Mouse (Mus musculus) embryonic facial prominence, embryonic 10.5 days (tissue): ENCODE results near the gene Baz2b. TPM values are rescaled to one million over a fixed set of nuclear protein-coding genes. Genes with fewer than 3 reads are reported as not detected.

Source experiments
- DNase-seq: peaks from one replicate; pipeline ENCODE4 v3.0.0-alpha.2; 2017; ENCODE audit warnings: low spot score
- H3K27ac ChIP-seq: fragments of 300-500 bp; sonication (generic); replicated peaks from 2 replicates; pipeline ENCODE4 v1.5.1; 2016; ENCODE audit warnings: mild to moderate bottlenecking
- H3K27me3 ChIP-seq: fragments of 300-500 bp; sonication (generic); replicated peaks from 2 replicates; pipeline ENCODE4 v1.6.1; 2016; ENCODE audit warnings: low read depth, mild to moderate bottlenecking; ENCODE audit not compliant: poor library complexity, severe bottlenecking
- H3K36me3 ChIP-seq: fragments of 300-500 bp; sonication (generic); replicated peaks from 2 replicates; pipeline ENCODE4 v1.6.1; 2016; ENCODE audit warnings: mild to moderate bottlenecking, moderate library complexity
- H3K4me1 ChIP-seq: fragments of 300-500 bp; sonication (generic); 2 replicates; pipeline ENCODE4 v1.6.1; 2016
- H3K4me3 ChIP-seq: fragments of 300-500 bp; sonication (generic); 2 replicates; pipeline ENCODE4 v1.5.1; 2016; ENCODE audit warnings: mild to moderate bottlenecking, moderate library complexity
- H3K9me3 ChIP-seq: fragments of 300-500 bp; sonication (generic); 2 replicates; pipeline ENCODE4 v1.6.1; 2016; ENCODE audit warnings: mild to moderate bottlenecking
- WGBS: fragments of 180-500 bp; shearing (Covaris S2); methylation state at CpG from one replicate; pipeline ENCODE4 v1.1.7; 2016; 5-methylcytosine and 5-hydroxymethylcytosine counted together
- polyA plus RNA-seq: library from polyadenylated mRNA; unstranded; fragments of >200 nt; fragmentation: Nextera tagmentation; extraction: Ambion mirVana; gene quantifications from 2 replicates; pipeline ENCODE4 v1.2.1, GENCODE M21; 2016

The Baz2b gene
- polyA plus RNA-seq, 1 experiment from 2014 or later: 63.6 TPM

- peaks cover 2% of the 10 kb centered on the region; the same call in 1 of the 2 replicates for H3K36me3 ChIP-seq
- peaks cover 21% of the 10 kb centered on the region for H3K4me1 ChIP-seq
- no peaks in the 10 kb centered on the region for H3K9me3 ChIP-seq
- 95% methylated on average over 4 of the region's 4 CpGs for WGBS
- no peak overlapping the region for H3K27ac ChIP-seq
- no peaks in the 10 kb centered on the region for H3K27me3 ChIP-seq
- no peak for DNase-seq
- H3K4me3 ChIP-seq: no peak overlapping the region
Observed at GRCm38 (mm10) chr2:60049889-60050288, 159.8 kb downstream of the Baz2b start.

- WGBS: 95% methylated on average over 9 of the region's 9 CpGs
Observed at GRCm38 (mm10) chr2:60049351-60049750, 160.3 kb downstream of the Baz2b start.

GRCm38 (mm10) chr2:60045995-60046394 lies 163.6 kb downstream of the Baz2b start:
- peaks cover 5% of the 10 kb centered on the region; the same call in 1 of the 2 replicates for H3K36me3 ChIP-seq
- no peak overlapping the region for H3K4me3 ChIP-seq
- H3K27me3 ChIP-seq: no peaks in the 10 kb centered on the region
- no peaks in the 10 kb centered on the region for H3K9me3 ChIP-seq
- no peak overlapping the region for H3K27ac ChIP-seq
- DNase-seq: no peak
- 71% methylated on average over 1 of the region's 1 CpGs for WGBS
- 0 out of 2 replicates have a peak, but pooled peaks cover 2% of the 10 kb centered on the region for H3K4me1 ChIP-seq

More at GRCm38 (mm10) chr2:60049351-60049750, 160.3 kb downstream of the Baz2b start:
- Histone ChIP-seq H3K27ac (no peak overlapping the region), H3K4me3 (no peak overlapping the region), H3K36me3 (peaks cover 5% of the 10 kb centered on the region; the same call in 1 of the 2 replicates), H3K4me1 (peaks cover 17% of the 10 kb centered on the region), H3K27me3 (no peaks in the 10 kb centered on the region), H3K9me3 (no peaks in the 10 kb centered on the region)
- DNase-seq: no peak

GRCm38 (mm10) chr2:60044988-60045387 lies 164.7 kb downstream of the Baz2b start:
- Histone ChIP-seq H3K4me1 (0 out of 2 replicates have a peak, but pooled peaks cover 2% of the 10 kb centered on the region), H3K4me3 (no peak overlapping the region), H3K36me3 (peaks cover 5% of the 10 kb centered on the region; the same call in 1 of the 2 replicates), H3K9me3 (no peaks in the 10 kb centered on the region), H3K27ac (no peak overlapping the region), H3K27me3 (no peaks in the 10 kb centered on the region)
- no peak for DNase-seq

- H3K4me1 ChIP-seq: 0 out of 2 replicates have a peak, but pooled peaks cover 2% of the 10 kb centered on the region
- no peak overlapping the region for H3K27ac ChIP-seq
- no peaks in the 10 kb centered on the region for H3K27me3 ChIP-seq
- DNase-seq: no peak
- WGBS: 72% methylated on average over 2 of the region's 2 CpGs
- no peaks in the 10 kb centered on the region for H3K9me3 ChIP-seq
- no peak overlapping the region for H3K4me3 ChIP-seq
- H3K36me3 ChIP-seq: peaks cover 5% of the 10 kb centered on the region; the same call in 1 of the 2 replicates
Observed at GRCm38 (mm10) chr2:60044540-60044939, 165.1 kb downstream of the Baz2b start.

- 80% methylated on average over 12 of the region's 12 CpGs for WGBS
- Histone ChIP-seq H3K27ac (no peak overlapping the region), H3K27me3 (no peaks in the 10 kb centered on the region), H3K9me3 (no peaks in the 10 kb centered on the region), H3K4me3 (no peak overlapping the region), H3K36me3 (peaks cover 5% of the 10 kb centered on the region; the same call in 1 of the 2 replicates), H3K4me1 (0 out of 2 replicates have a peak, but pooled peaks cover 9% of the 10 kb centered on the region)
- DNase-seq: no peak
Observed at GRCm38 (mm10) chr2:60042699-60043098, 166.9 kb downstream of the Baz2b start.

- Histone ChIP-seq H3K4me1 (peaks cover 17% of the 10 kb centered on the region), H3K27me3 (no peaks in the 10 kb centered on the region), H3K9me3 (no peaks in the 10 kb centered on the region), H3K27ac (no peak overlapping the region), H3K4me3 (no peak overlapping the region), H3K36me3 (peaks cover 5% of the 10 kb centered on the region; the same call in 1 of the 2 replicates)
- no peak for DNase-seq
- WGBS: 93% methylated on average over 4 of the region's 4 CpGs
Observed at GRCm38 (mm10) chr2:60041485-60042274, 168.0 kb downstream of the Baz2b start.

GRCm38 (mm10) chr2:60040162-60040561 lies 169.5 kb downstream of the Baz2b start:
- WGBS: 87% methylated on average over 3 of the region's 3 CpGs

GRCm38 (mm10) chr2:60037011-60037551 lies 172.6 kb downstream of the Baz2b start:
- H3K36me3 ChIP-seq: peaks cover 9% of the 10 kb centered on the region; the same call in 1 of the 2 replicates
- WGBS: 4% methylated on average over 19 of the region's 19 CpGs
- peak; percentile 65 for DNase-seq
- peaks cover 29% of the 10 kb centered on the region for H3K4me1 ChIP-seq
- peak overlapping the region; percentile 49 for H3K4me3 ChIP-seq
- H3K27ac ChIP-seq: peak overlapping the region; percentile 52
- H3K9me3 ChIP-seq: no peaks in the 10 kb centered on the region
- H3K27me3 ChIP-seq: no peaks in the 10 kb centered on the region

More at GRCm38 (mm10) chr2:60040162-60040561, 169.5 kb downstream of the Baz2b start:
- H3K4me3 ChIP-seq: no peak overlapping the region
- H3K9me3 ChIP-seq: no peaks in the 10 kb centered on the region
- DNase-seq: no peak
- no peak overlapping the region for H3K27ac ChIP-seq
- peaks cover 24% of the 10 kb centered on the region for H3K4me1 ChIP-seq
- no peaks in the 10 kb centered on the region for H3K27me3 ChIP-seq
- peaks cover 5% of the 10 kb centered on the region; the same call in 1 of the 2 replicates for H3K36me3 ChIP-seq

GRCm38 (mm10) chr2:60036361-60036760 lies 173.3 kb downstream of the Baz2b start:
- peaks cover 29% of the 10 kb centered on the region for H3K4me1 ChIP-seq
- no peak for DNase-seq
- 0 out of 2 replicates have a peak overlapping the region, but pooled peaks have one; percentile 6 for H3K4me3 ChIP-seq
- H3K9me3 ChIP-seq: no peaks in the 10 kb centered on the region
- no peaks in the 10 kb centered on the region for H3K27me3 ChIP-seq
- H3K27ac ChIP-seq: no peak overlapping the region
- H3K36me3 ChIP-seq: peaks cover 9% of the 10 kb centered on the region; the same call in 1 of the 2 replicates
- WGBS: 53% methylated on average over 3 of the region's 3 CpGs

GRCm38 (mm10) chr2:60030991-60031390 lies 178.6 kb downstream of the Baz2b start:
- H3K36me3 ChIP-seq: peaks cover 18% of the 10 kb centered on the region; the same call in 1 of the 2 replicates
- no peak overlapping the region for H3K4me3 ChIP-seq
- H3K4me1 ChIP-seq: peaks cover 9% of the 10 kb centered on the region; the same call in 1 of the 2 replicates
- H3K9me3 ChIP-seq: no peaks in the 10 kb centered on the region
- no peak for DNase-seq
- no peaks in the 10 kb centered on the region for H3K27me3 ChIP-seq
- 91% methylated on average over 3 of the region's 3 CpGs for WGBS
- no peak overlapping the region for H3K27ac ChIP-seq

GRCm38 (mm10) chr2:60029020-60029419 lies 180.6 kb downstream of the Baz2b start:
- WGBS: 89% methylated on average over 5 of the region's 5 CpGs
- peaks cover 5% of the 10 kb centered on the region; the same call in 1 of the 2 replicates for H3K4me1 ChIP-seq
- DNase-seq: no peak
- H3K36me3 ChIP-seq: peaks cover 18% of the 10 kb centered on the region; the same call in 1 of the 2 replicates
- no peaks in the 10 kb centered on the region for H3K9me3 ChIP-seq
- H3K27me3 ChIP-seq: no peaks in the 10 kb centered on the region
- no peak overlapping the region for H3K27ac ChIP-seq
- H3K4me3 ChIP-seq: no peak overlapping the region
